Mouse (Mus musculus) liver, embryonic 13.5 days (tissue): ENCODE data around the gene Phkg1. TPM values are rescaled to one million over a fixed set of nuclear protein-coding genes. Genes with fewer than 3 reads are reported as not detected.

Experiments
- ATAC-seq: fragments of 200-750 bp; cut with Nextera tagmentation; 2 replicates; pipeline ENCODE4 v1.8.0; 2017; ENCODE audit warnings: low read depth, mild to moderate bottlenecking, moderate number of reproducible peaks, moderate library complexity
- DNase-seq: peaks from one replicate; pipeline ENCODE4 v3.0.0; 2022
- H3K27ac ChIP-seq: fragments of 300-500 bp; sonication (generic); 2 replicates; pipeline ENCODE4 v1.5.1; 2015; ENCODE audit warnings: moderate library complexity, mild to moderate bottlenecking, inconsistent platforms
- H3K27me3 ChIP-seq: fragments of 300-500 bp; sonication (generic); 2 replicates; pipeline ENCODE4 v1.6.1; 2015; ENCODE audit warnings: mild to moderate bottlenecking, inconsistent platforms
- H3K36me3 ChIP-seq: fragments of 300-500 bp; sonication (generic); 2 replicates; pipeline ENCODE4 v1.6.1; 2015; ENCODE audit warnings: mild to moderate bottlenecking, inconsistent platforms
- H3K4me1 ChIP-seq: fragments of 300-500 bp; sonication (generic); replicated peaks from 2 replicates; pipeline ENCODE4 v1.6.1; 2015; ENCODE audit warnings: inconsistent platforms
- H3K4me2 ChIP-seq: fragments of 300-500 bp; sonication (generic); 2 replicates; pipeline ENCODE4 v1.6.1; 2015; ENCODE audit warnings: inconsistent platforms, mild to moderate bottlenecking, moderate library complexity
- H3K4me3 ChIP-seq: fragments of 300-500 bp; sonication (generic); replicated peaks from 2 replicates; pipeline ENCODE4 v1.5.1; 2015; ENCODE audit warnings: mild to moderate bottlenecking, inconsistent platforms
- H3K9ac ChIP-seq: fragments of 300-500 bp; sonication (generic); 2 replicates; pipeline ENCODE4 v1.6.1; 2015; ENCODE audit warnings: mild to moderate bottlenecking, inconsistent platforms
- H3K9me3 ChIP-seq: fragments of 300-500 bp; sonication (generic); replicated peaks from 2 replicates; pipeline ENCODE4 v1.6.1; 2016; ENCODE audit warnings: inconsistent platforms
- WGBS: fragments of 180-500 bp; shearing (Covaris S2); methylation state at CpG from one replicate; pipeline ENCODE4 v1.1.7; 2015; ENCODE audit not compliant: insufficient replicate concordance; 5-methylcytosine and 5-hydroxymethylcytosine counted together
- polyA plus RNA-seq: library from polyadenylated mRNA; unstranded; fragments of >200 nt; fragmentation: Nextera tagmentation; extraction: Ambion mirVana; gene quantifications from 2 replicates; pipeline ENCODE4 v1.2.1, GENCODE M21; 2015

Phkg1 gene
- polyA plus RNA-seq, 1 experiment from 2014 or later, result 0.18 TPM

- peaks cover 12% of the 10 kb centered on the region; the same call in 1 of the 2 replicates for H3K4me1 ChIP-seq
- H3K27me3 ChIP-seq, result no peaks in the 10 kb centered on the region
- ATAC-seq, result no peak
- no peak overlapping the region for H3K27ac ChIP-seq
- no peak for DNase-seq
- H3K4me2 ChIP-seq, result no peak overlapping the region
- no peak overlapping the region for H3K9ac ChIP-seq
- 79% methylated on average over 19 of the region's 19 CpGs for WGBS
- H3K4me3 ChIP-seq, result no peak overlapping the region
- no peaks in the 10 kb centered on the region for H3K36me3 ChIP-seq
- no peaks in the 10 kb centered on the region for H3K9me3 ChIP-seq
Observed at GRCm38 (mm10) chr5:129869238-129869995, 28.9 kb downstream of the Phkg1 start.

DNA sequence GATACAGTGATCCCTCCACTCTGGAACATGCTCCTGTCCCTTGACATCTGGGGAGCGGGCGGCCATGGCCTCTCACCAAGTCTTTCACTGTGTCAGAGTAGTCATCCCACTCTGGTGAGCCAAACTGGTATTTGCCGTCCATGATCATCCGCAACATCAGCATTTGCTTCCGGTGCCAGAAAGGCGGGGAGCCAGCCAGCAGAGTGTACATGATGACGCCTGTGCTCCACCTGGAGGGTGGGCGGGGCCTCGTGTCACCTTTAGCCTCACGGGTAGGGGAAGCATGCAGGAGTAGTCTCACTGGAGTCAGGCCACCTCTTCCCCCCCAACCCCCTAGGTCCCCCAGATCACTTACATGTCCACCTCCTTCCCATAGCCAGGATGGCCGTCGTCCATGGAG lies 32.5 kb downstream of the Phkg1 start:
- ATAC-seq, result no peak
- H3K27ac ChIP-seq, result no peak overlapping the region
- 68% methylated on average over 12 of the region's 12 CpGs for WGBS
- no peak overlapping the region for H3K4me3 ChIP-seq
- no peak overlapping the region for H3K4me2 ChIP-seq
- DNase-seq, result no peak
- H3K9me3 ChIP-seq, result no peaks in the 10 kb centered on the region
- no peak overlapping the region for H3K9ac ChIP-seq
- H3K36me3 ChIP-seq, result peaks cover 17% of the 10 kb centered on the region
- H3K27me3 ChIP-seq, result no peaks in the 10 kb centered on the region
- peaks cover 16% of the 10 kb centered on the region for H3K4me1 ChIP-seq

DNA sequence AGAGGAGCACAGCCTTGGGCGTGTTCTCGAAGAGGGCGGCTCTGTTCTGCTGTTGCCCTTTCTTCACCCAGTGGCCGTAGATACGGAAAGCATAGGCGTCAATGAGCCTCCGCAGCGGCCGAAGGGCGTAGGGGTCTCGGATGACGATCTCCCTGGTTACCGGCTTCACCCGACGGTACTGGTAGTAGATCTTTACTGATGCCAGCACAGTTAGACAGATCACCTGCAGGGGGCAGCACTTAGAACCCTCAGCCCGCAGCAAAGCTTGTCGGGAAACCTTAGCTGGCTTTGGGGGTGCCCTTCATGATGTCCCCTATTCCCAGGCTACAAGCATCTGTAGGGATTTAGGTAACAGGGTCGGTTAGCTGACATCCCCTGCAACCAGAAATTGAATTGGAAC lies 33.9 kb downstream of the Phkg1 start:
- H3K9ac ChIP-seq, result no peak overlapping the region
- DNase-seq (peak; percentile 35), ATAC-seq (peak; percentile 34; the same call in 1 of the 2 replicates)
- H3K4me1 ChIP-seq, result peaks cover 19% of the 10 kb centered on the region
- no peaks in the 10 kb centered on the region for H3K27me3 ChIP-seq
- no peaks in the 10 kb centered on the region for H3K9me3 ChIP-seq
- peaks cover 25% of the 10 kb centered on the region for H3K36me3 ChIP-seq
- H3K4me3 ChIP-seq, result no peak overlapping the region
- no peak overlapping the region for H3K27ac ChIP-seq
- peak overlapping the region; percentile 36 for H3K4me2 ChIP-seq
- 16% methylated on average over 18 of the region's 18 CpGs for WGBS

- peaks cover 19% of the 10 kb centered on the region for H3K4me1 ChIP-seq
- no peaks in the 10 kb centered on the region for H3K9me3 ChIP-seq
- no peak overlapping the region for H3K27ac ChIP-seq
- ATAC-seq, result no peak
- no peak overlapping the region for H3K4me3 ChIP-seq
- no peak for DNase-seq
- H3K9ac ChIP-seq, result no peak overlapping the region
- no peaks in the 10 kb centered on the region for H3K27me3 ChIP-seq
- H3K4me2 ChIP-seq, result no peak overlapping the region
- WGBS, result 88% methylated on average over 6 of the region's 6 CpGs
- H3K36me3 ChIP-seq, result peaks cover 38% of the 10 kb centered on the region
Observed at GRCm38 (mm10) chr5:129862325-129862724, 36.0 kb downstream of the Phkg1 start.

DNA sequence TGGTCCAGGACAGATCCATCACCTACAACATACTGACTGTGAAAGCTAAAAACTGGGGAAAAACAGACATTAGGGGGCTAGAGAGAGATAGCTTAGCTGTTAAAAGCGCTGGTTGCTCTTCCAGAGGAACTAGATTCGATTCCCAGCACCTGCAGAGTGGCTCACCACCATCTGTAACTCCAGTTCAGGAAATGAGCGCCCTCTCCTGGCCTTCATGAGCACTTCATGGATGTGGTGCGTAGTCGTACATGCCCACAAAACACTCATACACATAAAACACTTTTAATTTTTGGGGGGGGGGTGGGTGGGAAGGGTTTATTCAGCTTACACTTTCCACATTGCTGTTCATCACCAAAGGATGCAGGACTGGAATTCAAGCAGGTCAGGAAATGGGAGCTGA lies 41.9 kb downstream of the Phkg1 start:
- Histone ChIP-seq H3K4me2 (no peak overlapping the region), H3K36me3 (peaks cover 69% of the 10 kb centered on the region), H3K4me1 (0 out of 2 replicates have a peak, but pooled peaks cover 2% of the 10 kb centered on the region), H3K4me3 (no peak overlapping the region), H3K27me3 (no peaks in the 10 kb centered on the region), H3K9me3 (no peaks in the 10 kb centered on the region), H3K27ac (no peak overlapping the region), H3K9ac (no peak overlapping the region)
- WGBS, result 79% methylated on average over 5 of the region's 5 CpGs
- ATAC-seq, result no peak
- DNase-seq, result no peak

DNA sequence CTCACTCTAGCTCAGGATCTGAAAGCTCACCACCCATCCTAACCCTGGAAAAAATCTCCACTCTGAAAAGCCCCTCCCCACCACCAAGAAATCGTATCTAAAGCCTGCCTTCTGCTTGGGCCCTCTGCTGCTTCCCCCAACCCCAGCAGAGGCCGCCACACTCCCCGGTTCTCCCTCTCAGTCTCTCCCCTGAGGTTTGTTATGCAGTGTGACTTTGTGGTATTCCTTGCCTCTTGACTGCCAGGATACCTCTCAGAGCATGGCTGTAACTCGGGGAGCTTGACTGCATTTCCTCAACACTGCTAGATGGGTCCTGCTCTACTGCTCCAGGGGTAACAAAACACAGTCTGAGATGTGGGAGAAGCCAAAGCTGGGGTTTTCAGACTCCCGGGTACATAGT lies 43.2 kb downstream of the Phkg1 start:
- 60% methylated on average over 5 of the region's 5 CpGs for whole genome bisulfite sequencing
- Histone ChIP-seq H3K27ac (no peak overlapping the region), H3K9ac (no peak overlapping the region), H3K9me3 (no peaks in the 10 kb centered on the region), H3K4me3 (no peak overlapping the region), H3K4me1 (0 out of 2 replicates have a peak, but pooled peaks cover under 1% of the 10 kb centered on the region), H3K27me3 (no peaks in the 10 kb centered on the region), H3K36me3 (peaks cover 70% of the 10 kb centered on the region), H3K4me2 (no peak overlapping the region)
- no peak for DNase-seq
- ATAC-seq, result no peak

DNA sequence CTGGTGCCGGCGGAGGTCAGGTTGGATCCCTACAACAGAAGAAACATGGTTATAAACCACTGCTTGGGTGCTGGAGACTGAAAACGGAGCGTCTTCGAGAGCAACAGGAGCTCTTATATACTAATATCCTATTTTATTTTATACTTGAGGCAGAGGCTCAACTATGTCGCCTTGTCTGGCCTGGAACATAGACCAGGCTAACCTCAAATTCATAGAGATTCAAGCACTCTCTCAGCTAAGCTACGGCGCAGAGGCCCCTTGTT lies 50.9 kb downstream of the Phkg1 start:
- H3K9me3 ChIP-seq, result peaks cover 5% of the 10 kb centered on the region; the same call in 1 of the 2 replicates
- peak overlapping the region; percentile 83 for H3K9ac ChIP-seq
- peak overlapping the region; percentile 80 for H3K4me2 ChIP-seq
- WGBS, result 34% methylated on average over 8 of the region's 8 CpGs
- H3K27me3 ChIP-seq, result no peaks in the 10 kb centered on the region
- no peak for DNase-seq
- no peak for ATAC-seq
- H3K36me3 ChIP-seq, result peaks cover 46% of the 10 kb centered on the region
- H3K4me3 ChIP-seq, result peak overlapping the region; percentile 74
- no peak overlapping the region for H3K27ac ChIP-seq
- H3K4me1 ChIP-seq, result peaks cover 25% of the 10 kb centered on the region

GRCm38 (mm10) chr5:129846752-129847557 lies 51.4 kb downstream of the Phkg1 start, which contains the start of gene Sumf2:
Gene Sumf2 (plus strand): TSS chr5:129846986.
- Histone ChIP-seq H3K27me3 (no peaks in the 10 kb centered on the region), H3K9me3 (peaks cover 5% of the 10 kb centered on the region; the same call in 1 of the 2 replicates), H3K27ac (peak within 1 kb of the TSS; percentile 77), H3K4me3 (peak within 1 kb of the TSS; percentile 74), H3K36me3 (peaks cover 44% of the 10 kb centered on the region), H3K4me1 (peaks cover 25% of the 10 kb centered on the region), H3K4me2 (peak within 1 kb of the TSS; percentile 80), H3K9ac (peak within 1 kb of the TSS; percentile 83)
- ATAC-seq, result peak; percentile 98
- DNase-seq, result peak; percentile 95
- 8% methylated on average over 22 of the region's 22 CpGs for WGBS

- ATAC-seq (no peak), DNase-seq (no peak)
- Histone ChIP-seq H3K36me3 (peaks cover 35% of the 10 kb centered on the region), H3K9ac (no peak overlapping the region), H3K4me3 (no peak overlapping the region), H3K9me3 (peaks cover 5% of the 10 kb centered on the region; the same call in 1 of the 2 replicates), H3K4me2 (no peak overlapping the region), H3K27me3 (no peaks in the 10 kb centered on the region), H3K27ac (no peak overlapping the region), H3K4me1 (peaks cover 25% of the 10 kb centered on the region)
- 92% methylated on average over 5 of the region's 5 CpGs for WGBS
Observed at GRCm38 (mm10) chr5:129844848-129845247, 53.5 kb downstream of the Phkg1 start.
